Mouse (Mus musculus) heart, embryonic 12.5 days (tissue): ENCODE measurements around the gene Arsg. TPM values are rescaled to one million over a fixed set of nuclear protein-coding genes. Genes with fewer than 3 reads are reported as not detected.
"Not testable (repeated sequence)": the region's sequence is repeated elsewhere in the genome, so short reads cannot be mapped to it uniquely, and the experiment has no call there.

Experiments
- ATAC-seq: fragments of 200-750 bp; cut with Nextera tagmentation; 2 replicates; pipeline ENCODE4 v1.8.0; 2017; ENCODE audit warnings: moderate TSS enrichment, moderate library complexity; ENCODE audit not compliant: insufficient number of reproducible peaks, low FRiP score
- H3K27ac ChIP-seq: fragments of 300-500 bp; sonication (generic); 2 replicates; pipeline ENCODE4 v1.5.1; 2016; ENCODE audit warnings: mild to moderate bottlenecking, moderate library complexity; ENCODE audit not compliant: poor library complexity, severe bottlenecking
- H3K27me3 ChIP-seq: fragments of 300-500 bp; sonication (generic); replicated peaks from 2 replicates; pipeline ENCODE4 v1.6.1; 2016; ENCODE audit warnings: mild to moderate bottlenecking, moderate library complexity
- H3K36me3 ChIP-seq: fragments of 300-500 bp; sonication (generic); 2 replicates; pipeline ENCODE4 v1.6.1; 2016; ENCODE audit warnings: mild to moderate bottlenecking, moderate library complexity
- H3K4me1 ChIP-seq: fragments of 300-500 bp; sonication (generic); replicated peaks from 2 replicates; pipeline ENCODE4 v1.6.1; 2016; ENCODE audit warnings: mild to moderate bottlenecking
- H3K4me2 ChIP-seq: fragments of 300-500 bp; sonication (generic); 2 replicates; pipeline ENCODE4 v1.6.1; 2016; ENCODE audit warnings: mild to moderate bottlenecking, moderate library complexity
- H3K4me3 ChIP-seq: fragments of 300-500 bp; sonication (generic); 2 replicates; pipeline ENCODE4 v1.5.1; 2016; ENCODE audit warnings: mild to moderate bottlenecking
- H3K9ac ChIP-seq: fragments of 300-500 bp; sonication (generic); 2 replicates; pipeline ENCODE4 v1.6.1; 2016; ENCODE audit warnings: mild to moderate bottlenecking, moderate library complexity
- H3K9me3 ChIP-seq: fragments of 300-500 bp; sonication (generic); replicated peaks from 2 replicates; pipeline ENCODE4 v1.6.1; 2016; ENCODE audit warnings: mild to moderate bottlenecking, moderate library complexity
- WGBS: fragments of 180-500 bp; shearing (Covaris S2); methylation state at CpG from one replicate; pipeline ENCODE4 v1.1.7; 2016; 5-methylcytosine and 5-hydroxymethylcytosine counted together
- polyA plus RNA-seq: library from polyadenylated mRNA; unstranded; fragments of >200 nt; fragmentation: Nextera tagmentation; extraction: Ambion mirVana; gene quantifications from 2 replicates; pipeline ENCODE4 v1.2.1, GENCODE M21; 2016

The Arsg gene
- polyA plus RNA-seq, 1 experiment from 2014 or later = 5.7 TPM

GRCm38 (mm10) chr11:109479575-109480285 lies 6.6 kb downstream of the Arsg start:
- H3K27ac ChIP-seq = no peak overlapping the region
- H3K27me3 ChIP-seq = no peaks in the 10 kb centered on the region
- no peak overlapping the region for H3K4me3 ChIP-seq
- 66% methylated on average over 16 of the region's 16 CpGs for WGBS
- H3K4me1 ChIP-seq = peaks cover 18% of the 10 kb centered on the region
- no peak overlapping the region for H3K9ac ChIP-seq
- H3K36me3 ChIP-seq = no peaks in the 10 kb centered on the region
- H3K4me2 ChIP-seq = no peak overlapping the region
- no peak for ATAC-seq
- no peaks in the 10 kb centered on the region for H3K9me3 ChIP-seq

DNA sequence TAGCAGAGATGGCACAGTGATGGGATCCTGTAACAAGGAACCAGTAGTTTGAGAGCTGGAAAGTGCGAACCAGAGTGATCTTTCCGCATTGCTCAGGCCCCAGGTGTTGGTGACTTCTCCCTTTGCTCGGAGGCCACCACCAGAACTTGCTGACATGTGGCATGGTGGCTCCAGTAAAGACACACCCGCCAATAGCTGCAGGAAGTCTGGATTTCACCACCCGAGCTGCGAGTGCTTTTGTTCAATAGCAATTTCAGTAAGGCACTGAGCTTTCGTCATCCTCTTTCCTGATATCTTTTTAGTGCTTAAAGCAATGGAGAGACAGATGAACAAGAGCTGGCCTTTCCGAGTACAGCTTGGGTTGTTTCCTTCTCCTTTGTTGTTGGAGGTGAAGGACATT lies 7.3 kb downstream of the Arsg start:
- Histone ChIP-seq H3K4me1 (peaks cover 18% of the 10 kb centered on the region), H3K36me3 (no peaks in the 10 kb centered on the region), H3K27me3 (no peaks in the 10 kb centered on the region), H3K4me2 (no peak overlapping the region), H3K4me3 (no peak overlapping the region), H3K27ac (no peak overlapping the region), H3K9me3 (no peaks in the 10 kb centered on the region), H3K9ac (no peak overlapping the region)
- ATAC-seq = no peak
- 54% methylated on average over 8 of the region's 8 CpGs for WGBS

DNA sequence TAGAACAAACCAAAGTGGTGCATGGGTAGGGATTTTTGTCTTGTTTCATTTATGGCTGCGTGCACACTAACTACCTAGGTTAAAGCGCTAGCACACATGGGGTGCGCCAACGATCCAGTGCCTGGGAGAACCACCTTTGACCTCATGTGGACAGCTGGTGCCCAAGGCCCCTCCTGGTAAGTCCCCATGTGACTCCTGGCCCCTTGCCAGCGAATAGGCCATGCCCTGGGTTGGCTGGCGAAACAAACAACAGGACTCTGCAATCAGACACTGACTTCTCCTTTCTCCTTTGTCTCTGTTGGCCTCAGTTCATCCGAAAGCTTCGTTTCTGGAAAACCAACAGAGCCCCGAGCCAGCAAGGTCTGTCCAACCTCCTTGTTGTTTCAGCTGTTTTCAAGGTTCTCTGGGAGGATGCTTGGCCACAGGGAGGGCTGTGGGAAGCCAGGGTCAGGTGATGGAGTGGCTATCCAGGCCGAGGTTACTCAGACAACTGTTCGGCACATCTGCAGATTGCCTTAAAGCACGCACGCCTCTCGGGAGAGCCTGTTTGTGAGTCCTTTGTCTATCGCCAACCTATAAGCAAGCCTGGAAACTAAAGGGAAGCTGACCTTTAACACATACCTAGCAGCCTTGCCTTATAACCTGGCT lies 12.3 kb downstream of the Arsg start:
- H3K36me3 ChIP-seq = no peaks in the 10 kb centered on the region
- H3K27me3 ChIP-seq = no peaks in the 10 kb centered on the region
- no peak overlapping the region for H3K9ac ChIP-seq
- no peaks in the 10 kb centered on the region for H3K9me3 ChIP-seq
- H3K4me1 ChIP-seq = no peaks in the 10 kb centered on the region
- no peak overlapping the region for H3K4me3 ChIP-seq
- H3K4me2 ChIP-seq = no peak overlapping the region
- ATAC-seq = no peak
- H3K27ac ChIP-seq = no peak overlapping the region
- 85% methylated on average over 15 of the region's 15 CpGs for WGBS

DNA sequence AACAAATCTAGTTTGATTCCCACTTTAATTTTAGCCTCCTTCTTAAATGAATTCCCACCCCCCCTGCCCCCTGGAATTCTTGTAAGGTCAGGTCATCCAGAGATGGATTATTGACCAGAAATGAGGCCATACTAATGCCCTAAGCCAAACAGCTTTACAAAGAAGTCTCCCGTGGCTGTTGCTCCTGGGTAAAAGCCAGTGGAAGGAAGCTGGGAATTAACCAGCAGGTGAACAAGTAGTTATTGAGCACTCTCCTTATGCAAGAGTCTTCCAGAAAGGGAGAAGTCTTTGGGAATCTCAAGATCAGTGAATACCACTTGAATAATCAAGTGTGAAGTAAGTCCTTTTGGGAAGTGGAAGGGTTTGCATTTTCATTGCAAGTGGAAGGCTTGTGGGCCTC lies 13.9 kb downstream of the Arsg start:
- ATAC-seq = no peak
- 58% methylated on average over 1 of the region's 1 CpGs for WGBS
- Histone ChIP-seq H3K9ac (no peak overlapping the region), H3K9me3 (no peaks in the 10 kb centered on the region), H3K4me2 (no peak overlapping the region), H3K36me3 (no peaks in the 10 kb centered on the region), H3K4me3 (no peak overlapping the region), H3K27me3 (no peaks in the 10 kb centered on the region), H3K27ac (no peak overlapping the region), H3K4me1 (no peaks in the 10 kb centered on the region)

DNA sequence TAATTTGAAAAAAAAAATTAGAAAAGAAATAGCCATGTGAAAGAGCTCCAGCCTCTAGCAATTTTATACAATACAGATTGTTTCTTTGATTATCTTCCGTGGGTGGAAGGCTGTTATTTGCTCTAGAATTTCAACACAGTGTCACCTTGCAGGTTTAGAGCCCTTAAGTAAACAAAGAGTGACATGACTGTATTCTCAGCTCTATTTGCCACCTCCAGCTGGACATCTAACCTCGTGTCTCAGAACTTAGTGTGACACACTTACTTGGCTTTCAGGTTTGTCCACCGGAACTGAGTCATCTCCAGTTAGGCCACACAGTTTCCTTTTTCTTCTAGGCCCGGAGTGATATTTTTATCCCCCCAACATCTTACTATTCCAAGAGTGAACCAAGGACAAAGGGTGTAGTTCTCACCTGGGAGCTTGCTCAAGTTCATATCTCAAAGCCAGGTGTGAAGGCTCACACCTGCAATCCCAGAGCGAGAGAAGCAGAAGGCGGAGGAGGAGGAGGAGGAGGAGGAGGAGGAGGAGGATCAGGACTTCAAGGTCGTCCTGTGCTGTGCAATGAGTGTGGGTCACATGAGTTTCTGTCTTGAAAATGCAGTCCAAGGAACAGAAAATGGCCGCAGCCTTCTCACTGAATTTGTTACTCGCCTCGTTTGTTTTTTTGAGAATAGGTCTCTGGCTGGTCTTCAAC lies 15.0 kb downstream of the Arsg start:
- Histone ChIP-seq H3K4me1 (no peaks in the 10 kb centered on the region; the same call in 1 of the 2 replicates), H3K9ac (no peak overlapping the region), H3K9me3 (no peaks in the 10 kb centered on the region), H3K27me3 (no peaks in the 10 kb centered on the region), H3K27ac (no peak overlapping the region), H3K36me3 (no peaks in the 10 kb centered on the region), H3K4me2 (no peak overlapping the region), H3K4me3 (no peak overlapping the region)
- 70% methylated on average over 10 of the region's 10 CpGs for WGBS
- ATAC-seq = no peak

DNA sequence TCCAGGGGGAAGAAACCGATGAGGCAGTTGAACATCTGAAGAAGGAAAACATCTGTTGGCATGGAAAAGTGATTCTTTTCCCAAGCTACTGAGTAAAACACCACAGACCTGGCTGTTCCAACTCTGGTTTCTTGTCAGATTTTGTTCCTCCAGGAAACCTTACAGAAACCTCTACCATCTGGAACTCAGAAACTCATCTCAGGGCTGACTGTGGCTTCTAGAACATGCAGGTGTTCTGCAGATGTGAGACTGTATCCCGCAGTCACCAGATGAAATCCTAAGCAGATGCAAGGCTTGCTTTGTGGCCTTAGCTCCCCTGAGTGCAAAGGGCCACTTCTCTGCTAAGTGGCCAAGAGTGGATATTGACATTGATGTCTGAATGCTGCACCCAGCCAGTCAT lies 16.6 kb downstream of the Arsg start:
- ATAC-seq = no peak
- 91% methylated on average over 2 of the region's 2 CpGs for WGBS
- H3K27me3 ChIP-seq = no peaks in the 10 kb centered on the region

DNA sequence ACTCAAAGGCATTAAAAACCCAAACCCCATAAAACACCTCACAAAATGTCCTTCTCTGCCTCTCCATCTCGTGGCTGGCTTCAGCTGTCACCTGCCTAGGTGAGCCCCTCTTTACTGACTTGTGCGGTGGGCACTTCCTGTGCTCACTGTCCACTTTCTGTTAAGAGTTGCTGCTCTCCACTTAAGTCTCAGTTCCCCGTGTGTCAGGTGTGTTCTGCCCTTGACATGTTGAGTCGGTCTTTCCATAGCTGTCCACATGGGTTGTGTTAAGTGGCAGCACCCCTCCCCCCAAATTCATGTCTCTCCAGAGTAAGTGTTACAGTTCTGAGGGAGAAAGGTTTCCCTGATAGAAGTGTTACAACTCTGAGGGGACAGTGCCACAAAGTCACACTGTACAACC lies 18.7 kb downstream of the Arsg start:
- H3K9me3 ChIP-seq = no peaks in the 10 kb centered on the region
- peaks cover 17% of the 10 kb centered on the region for H3K4me1 ChIP-seq
- H3K27me3 ChIP-seq = no peaks in the 10 kb centered on the region
- no peak overlapping the region for H3K4me3 ChIP-seq
- ATAC-seq = no peak
- no peak overlapping the region for H3K4me2 ChIP-seq
- H3K36me3 ChIP-seq = no peaks in the 10 kb centered on the region
- H3K9ac ChIP-seq = no peak overlapping the region
- H3K27ac ChIP-seq = no peak overlapping the region
- WGBS = 64% methylated on average over 4 of the region's 4 CpGs

More for the DNA sequence above, 16.6 kb downstream of the Arsg start:
- H3K4me2 ChIP-seq = no peak overlapping the region
- H3K4me3 ChIP-seq = no peak overlapping the region
- H3K9ac ChIP-seq = no peak overlapping the region
- H3K9me3 ChIP-seq = no peaks in the 10 kb centered on the region
- no peak overlapping the region for H3K27ac ChIP-seq
- H3K36me3 ChIP-seq = no peaks in the 10 kb centered on the region
- H3K4me1 ChIP-seq = peaks cover 2% of the 10 kb centered on the region

- not testable (repeated sequence) for H3K27me3 ChIP-seq, H3K9ac ChIP-seq, H3K4me2 ChIP-seq, H3K36me3 ChIP-seq, H3K9me3 ChIP-seq, ATAC-seq, H3K4me3 ChIP-seq, H3K27ac ChIP-seq
- WGBS = 51% methylated on average over 8 of the region's 8 CpGs
- H3K4me1 ChIP-seq = peaks cover 17% of the 10 kb centered on the region
Observed at GRCm38 (mm10) chr11:109492847-109493464, 19.8 kb downstream of the Arsg start.

DNA sequence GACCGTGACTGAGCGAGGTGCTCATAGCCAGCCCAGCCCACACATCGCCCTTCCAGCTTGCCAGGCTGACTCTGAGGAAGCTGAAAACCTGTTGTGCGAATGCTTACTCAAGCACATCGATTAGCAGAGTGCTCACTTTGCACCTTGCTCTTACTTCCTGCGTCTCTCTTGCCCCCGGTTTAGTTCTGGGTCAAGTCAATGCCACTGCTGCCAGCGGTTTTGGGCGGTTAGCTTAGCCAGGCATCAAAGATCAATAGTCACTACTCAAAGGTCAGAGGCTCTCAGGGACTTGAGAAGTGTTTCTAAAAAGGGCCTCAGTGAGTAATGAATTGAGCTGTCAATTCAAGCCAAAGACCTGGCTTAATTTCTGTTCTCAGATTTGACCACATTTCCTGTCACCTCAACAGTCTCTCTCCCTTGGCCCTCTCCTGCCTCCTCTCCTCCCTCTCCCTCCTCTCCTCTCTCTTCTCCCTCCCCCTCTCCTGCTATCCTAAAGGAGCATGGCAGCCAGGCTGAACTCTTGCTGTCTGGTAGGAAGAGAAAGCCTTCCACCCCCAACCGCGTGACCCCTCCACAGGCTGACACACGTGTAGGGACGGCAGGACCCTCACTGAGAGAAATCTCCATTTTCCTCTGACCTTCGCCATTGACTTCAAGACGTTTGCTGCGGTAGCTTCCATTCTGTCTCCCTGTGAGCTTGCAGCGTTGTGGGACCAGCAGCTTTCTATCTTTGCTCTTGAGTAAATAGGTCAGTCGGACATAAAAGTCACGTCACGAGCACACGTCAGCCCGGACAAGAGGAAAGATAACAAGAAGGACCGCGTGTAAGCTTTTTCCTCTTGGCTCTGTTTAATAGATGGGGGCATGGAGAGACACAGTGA lies 22.0 kb downstream of the Arsg start:
- H3K4me3 ChIP-seq = no peak overlapping the region
- no peaks in the 10 kb centered on the region for H3K36me3 ChIP-seq
- ATAC-seq = no peak
- peaks cover 17% of the 10 kb centered on the region for H3K4me1 ChIP-seq
- H3K9ac ChIP-seq = no peak overlapping the region
- no peaks in the 10 kb centered on the region for H3K9me3 ChIP-seq
- no peak overlapping the region for H3K27ac ChIP-seq
- H3K27me3 ChIP-seq = no peaks in the 10 kb centered on the region
- peak overlapping the region; percentile 35 for H3K4me2 ChIP-seq
- 44% methylated on average over 24 of the region's 24 CpGs for WGBS

- Histone ChIP-seq H3K27me3 (no peaks in the 10 kb centered on the region), H3K27ac (no peak overlapping the region), H3K36me3 (no peaks in the 10 kb centered on the region), H3K4me2 (peak overlapping the region; percentile 35; the same call in 1 of the 2 replicates), H3K9me3 (no peaks in the 10 kb centered on the region), H3K9ac (no peak overlapping the region), H3K4me3 (no peak overlapping the region), H3K4me1 (peaks cover 17% of the 10 kb centered on the region)
- ATAC-seq = no peak
- WGBS = 54% methylated on average over 14 of the region's 14 CpGs
Observed at GRCm38 (mm10) chr11:109495771-109496474, 22.7 kb downstream of the Arsg start.
